Mouse (Mus musculus) forebrain, embryonic 10.5 days (tissue): Measurements from ENCODE around the gene Purb. TPM values are rescaled to one million over a fixed set of nuclear protein-coding genes. Genes with fewer than 3 reads are reported as not detected.

Source experiments
- DNase-seq: peaks from one replicate; pipeline ENCODE4 v3.0.0-alpha.2; 2017; ENCODE audit warnings: low spot score; ENCODE audit errors: extremely low spot score
- H3K27ac ChIP-seq: fragments of 300-500 bp; sonication (generic); 2 replicates; pipeline ENCODE4 v1.5.1; 2016; ENCODE audit warnings: mild to moderate bottlenecking
- H3K27me3 ChIP-seq: fragments of 300-500 bp; sonication (generic); 2 replicates; pipeline ENCODE4 v1.6.1; 2016; ENCODE audit warnings: mild to moderate bottlenecking; ENCODE audit not compliant: poor library complexity, severe bottlenecking
- H3K36me3 ChIP-seq: fragments of 300-500 bp; sonication (generic); replicated peaks from 2 replicates; pipeline ENCODE4 v1.6.1; 2016; ENCODE audit warnings: mild to moderate bottlenecking, moderate library complexity
- H3K4me1 ChIP-seq: fragments of 300-500 bp; sonication (generic); 2 replicates; pipeline ENCODE4 v1.6.1; 2016
- H3K4me3 ChIP-seq: fragments of 300-500 bp; sonication (generic); 2 replicates; pipeline ENCODE4 v1.5.1; 2016; ENCODE audit warnings: mild to moderate bottlenecking, moderate library complexity
- H3K9me3 ChIP-seq: fragments of 300-500 bp; sonication (generic); 2 replicates; pipeline ENCODE4 v1.6.1; 2016; ENCODE audit warnings: mild to moderate bottlenecking, moderate library complexity
- WGBS: fragments of 180-500 bp; shearing (Covaris S2); methylation state at CpG from one replicate; pipeline ENCODE4 v1.1.7; 2016; 5-methylcytosine and 5-hydroxymethylcytosine counted together
- polyA plus RNA-seq: library from polyadenylated mRNA; unstranded; fragments of >200 nt; fragmentation: Nextera tagmentation; extraction: Ambion mirVana; gene quantifications from 2 replicates; pipeline ENCODE4 v1.2.1, GENCODE M21; 2016

Purb gene
- polyA plus RNA-seq, 1 experiment from 2014 or later: 18.7 TPM

DNA sequence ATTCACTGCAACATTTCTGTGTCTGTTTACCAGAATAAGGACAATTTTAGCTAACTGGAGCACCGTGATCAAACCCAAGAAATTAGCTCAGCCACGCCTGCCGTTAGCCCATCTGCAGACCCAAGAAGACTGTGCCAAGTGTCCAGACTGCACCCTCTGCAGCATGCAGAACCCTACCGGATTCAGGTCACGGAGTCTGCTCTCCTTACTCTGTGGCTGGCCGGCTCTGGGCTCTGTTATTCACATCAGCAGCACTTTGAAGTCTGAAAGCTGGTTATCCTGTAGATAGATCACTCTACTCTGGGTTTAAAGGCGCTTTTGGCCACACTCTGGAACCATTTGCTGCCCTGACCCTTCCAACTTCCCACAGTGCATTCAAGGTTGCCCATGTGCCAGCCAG lies 4.5 kb upstream of the Purb start:
- DNase-seq: no peak
- Histone ChIP-seq H3K36me3 (no peaks in the 10 kb centered on the region), H3K27ac (no peak overlapping the region), H3K4me3 (no peak overlapping the region), H3K27me3 (no peaks in the 10 kb centered on the region), H3K4me1 (peaks cover 12% of the 10 kb centered on the region), H3K9me3 (no peaks in the 10 kb centered on the region)
- 81% methylated on average over 7 of the region's 7 CpGs for WGBS

DNA sequence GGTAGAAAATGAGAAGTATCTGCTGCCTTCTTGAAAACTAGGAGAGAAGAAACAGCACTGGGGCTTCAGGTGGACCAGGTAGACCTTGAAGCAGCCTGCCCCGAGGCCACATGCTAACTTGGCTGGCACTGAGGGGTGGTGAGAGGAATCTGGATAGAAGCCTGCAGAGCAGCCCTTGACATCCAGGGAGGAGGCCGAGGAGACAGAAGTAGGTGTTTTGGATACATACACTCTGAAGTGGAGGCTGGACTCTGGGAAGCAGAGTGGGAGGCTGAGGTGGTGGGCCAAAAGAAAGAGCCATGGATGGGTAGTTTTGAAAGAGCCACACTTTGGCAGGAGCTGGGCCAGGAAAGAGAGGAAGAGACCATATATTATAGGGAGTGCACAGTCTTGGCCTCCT lies 3.5 kb upstream of the Purb start:
- Histone ChIP-seq H3K4me1 (peaks cover 10% of the 10 kb centered on the region), H3K36me3 (peaks cover 2% of the 10 kb centered on the region; the same call in 1 of the 2 replicates), H3K9me3 (no peaks in the 10 kb centered on the region), H3K27ac (no peak overlapping the region), H3K4me3 (no peak overlapping the region), H3K27me3 (no peaks in the 10 kb centered on the region)
- no peak for DNase-seq
- WGBS: 72% methylated on average over 2 of the region's 2 CpGs

DNA sequence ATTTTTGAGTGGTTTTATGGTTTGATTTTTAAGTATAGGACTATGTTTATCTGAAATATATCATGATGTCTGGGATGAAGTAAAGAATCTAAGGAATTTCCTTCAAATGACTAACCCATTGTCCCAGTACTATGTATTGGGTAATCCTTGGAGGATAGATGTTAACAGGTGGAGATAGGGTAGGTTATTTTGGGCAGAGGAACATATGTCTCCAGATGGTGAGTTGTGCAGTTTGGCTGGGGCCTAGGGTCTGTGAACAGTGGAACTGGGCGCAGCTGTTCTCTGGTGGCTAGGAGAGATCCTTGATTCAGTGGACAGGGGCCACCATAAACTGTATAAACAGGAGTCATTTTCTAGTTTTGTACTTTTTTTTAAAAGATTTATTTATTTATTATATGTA lies 1.6 kb upstream of the Purb start:
- WGBS: 85% methylated on average over 1 of the region's 1 CpGs
- Histone ChIP-seq H3K9me3 (no peaks in the 10 kb centered on the region), H3K4me1 (peaks cover 26% of the 10 kb centered on the region), H3K4me3 (no peak overlapping the region), H3K36me3 (peaks cover 17% of the 10 kb centered on the region), H3K27ac (no peak overlapping the region), H3K27me3 (no peaks in the 10 kb centered on the region)
- no peak for DNase-seq

GRCm38 (mm10) chr11:6476876-6477275 lies 1.2 kb upstream of the Purb start:
- peaks cover 31% of the 10 kb centered on the region for H3K4me1 ChIP-seq
- no peak for DNase-seq
- H3K9me3 ChIP-seq: no peaks in the 10 kb centered on the region
- H3K4me3 ChIP-seq: peak overlapping the region; percentile 97; the same call in 1 of the 2 replicates
- WGBS: 82% methylated on average over 6 of the region's 6 CpGs
- no peaks in the 10 kb centered on the region for H3K27me3 ChIP-seq
- no peak overlapping the region for H3K27ac ChIP-seq
- peaks cover 21% of the 10 kb centered on the region for H3K36me3 ChIP-seq

DNA sequence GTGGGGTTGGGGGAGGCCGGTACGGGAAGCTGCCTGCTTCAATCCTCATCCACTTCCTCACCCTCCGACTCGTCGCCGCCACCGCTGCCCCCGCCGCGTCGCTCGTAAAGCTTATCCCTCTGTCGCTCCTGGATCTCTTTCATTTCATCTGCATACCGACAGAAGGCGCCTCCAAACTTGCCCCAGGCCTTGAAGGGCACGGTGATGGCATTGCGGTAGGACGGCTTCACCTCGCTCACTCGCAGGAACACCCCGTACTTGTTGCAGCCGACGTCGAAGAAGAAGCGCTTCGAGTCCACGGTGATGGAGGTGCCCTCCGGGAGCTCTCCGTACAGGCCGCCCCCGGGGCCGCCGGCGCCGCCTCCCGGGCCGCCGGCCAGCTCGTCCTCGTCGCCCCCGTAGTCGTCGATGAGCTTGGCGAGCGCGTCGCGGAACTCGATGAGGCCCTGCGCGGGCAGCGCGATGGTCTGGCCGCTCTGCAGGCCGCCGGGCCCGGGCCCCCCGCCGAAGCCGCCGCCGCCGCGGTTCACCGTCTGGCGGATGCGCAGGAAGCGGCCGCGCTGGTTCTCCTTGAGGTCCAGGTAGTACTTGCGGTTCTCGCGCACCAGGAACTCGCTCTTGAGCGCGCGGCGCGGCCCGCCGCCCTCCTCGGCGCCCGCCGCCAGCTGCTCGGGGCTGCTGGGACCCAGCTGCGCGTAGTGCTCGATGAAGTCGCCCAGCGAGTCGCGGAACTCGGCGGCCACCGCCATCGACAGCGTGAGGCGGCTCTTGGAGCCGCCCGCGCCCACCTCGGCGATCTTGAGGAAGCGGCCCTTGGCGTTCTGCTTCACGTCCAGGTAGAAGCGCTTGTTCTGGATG lies 614 bp downstream of the Purb start:
- Histone ChIP-seq H3K9me3 (no peaks in the 10 kb centered on the region), H3K4me3 (peak overlapping the region; percentile 97), H3K36me3 (peaks cover 38% of the 10 kb centered on the region), H3K4me1 (peaks cover 49% of the 10 kb centered on the region), H3K27ac (peak overlapping the region; percentile 95), H3K27me3 (no peaks in the 10 kb centered on the region)
- DNase-seq: peak; percentile 64
- WGBS: under 1% methylated on average over 109 of the region's 109 CpGs

DNA sequence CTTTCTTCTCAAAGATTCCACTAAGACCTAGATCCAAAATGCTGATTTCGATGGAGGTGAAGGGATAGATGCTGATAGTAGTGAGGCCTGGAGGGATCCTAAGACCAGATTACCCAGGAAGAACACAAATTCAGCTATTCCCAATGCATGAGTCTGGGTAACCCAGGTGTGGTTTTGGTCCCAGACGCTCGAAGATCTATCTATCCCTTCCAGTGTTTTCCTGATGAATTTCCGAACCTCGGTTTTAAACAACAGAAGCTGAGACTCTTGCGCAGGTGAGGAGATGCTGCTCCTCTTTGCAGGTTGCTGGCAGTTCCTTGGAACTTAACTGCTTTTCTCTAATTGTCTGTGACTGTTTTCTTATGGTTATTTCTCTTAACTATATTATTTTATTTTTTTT lies 1.3 kb downstream of the Purb start:
- peaks cover 42% of the 10 kb centered on the region for H3K36me3 ChIP-seq
- no peaks in the 10 kb centered on the region for H3K9me3 ChIP-seq
- peaks cover 52% of the 10 kb centered on the region for H3K4me1 ChIP-seq
- 48% methylated on average over 6 of the region's 6 CpGs for WGBS
- H3K27ac ChIP-seq: peak overlapping the region; percentile 95
- no peak for DNase-seq
- H3K27me3 ChIP-seq: no peaks in the 10 kb centered on the region
- peak overlapping the region; percentile 97 for H3K4me3 ChIP-seq

DNA sequence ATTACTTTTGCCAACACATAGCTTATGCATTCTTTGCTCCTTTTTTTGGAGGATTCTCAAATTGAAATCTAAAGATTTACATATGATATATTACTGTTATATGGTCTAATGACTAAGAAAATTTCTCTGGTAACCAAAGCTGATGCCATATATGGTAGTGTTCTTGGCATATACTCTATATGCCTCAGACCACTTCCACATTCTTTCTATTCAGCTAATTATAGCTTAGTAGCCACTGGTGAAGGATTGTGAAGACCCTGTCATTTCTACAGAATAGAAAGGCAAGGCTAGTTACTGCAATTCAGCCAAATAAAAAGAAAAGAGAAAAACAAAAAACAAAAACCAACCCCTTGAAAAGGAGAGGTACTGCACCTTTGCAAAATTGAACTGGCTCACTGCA lies 3.6 kb downstream of the Purb start:
- Histone ChIP-seq H3K36me3 (peaks cover 63% of the 10 kb centered on the region), H3K27me3 (no peaks in the 10 kb centered on the region), H3K27ac (no peak overlapping the region), H3K4me1 (peaks cover 58% of the 10 kb centered on the region), H3K4me3 (peak overlapping the region; percentile 97), H3K9me3 (no peaks in the 10 kb centered on the region)
- DNase-seq: no peak

DNA sequence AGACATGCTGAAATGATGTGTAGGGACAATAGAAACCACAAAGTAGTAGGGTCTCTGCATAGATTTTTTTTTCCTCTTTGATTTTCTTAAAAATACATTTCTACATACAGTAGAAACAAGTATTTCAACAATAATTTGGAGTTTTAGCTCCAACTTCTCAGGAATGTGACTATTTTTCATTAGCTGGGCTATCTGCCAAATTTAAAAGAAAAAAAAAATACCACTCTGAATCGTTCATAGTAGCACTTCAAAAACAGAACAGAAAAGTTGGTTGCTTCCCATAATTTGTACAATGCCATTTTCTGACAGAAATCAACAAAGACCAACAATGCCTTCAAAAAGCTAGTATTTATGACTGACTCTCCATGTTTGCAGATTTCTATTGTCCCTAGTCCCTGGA lies 4.2 kb downstream of the Purb start:
- peaks cover 69% of the 10 kb centered on the region for H3K36me3 ChIP-seq
- H3K27me3 ChIP-seq: no peaks in the 10 kb centered on the region
- no peaks in the 10 kb centered on the region for H3K9me3 ChIP-seq
- no peak overlapping the region for H3K27ac ChIP-seq
- 90% methylated on average over 1 of the region's 1 CpGs for WGBS
- H3K4me1 ChIP-seq: peaks cover 58% of the 10 kb centered on the region
- peak overlapping the region; percentile 97 for H3K4me3 ChIP-seq
- DNase-seq: no peak

- Histone ChIP-seq H3K9me3 (no peaks in the 10 kb centered on the region), H3K4me1 (peaks cover 58% of the 10 kb centered on the region), H3K4me3 (peak overlapping the region; percentile 97), H3K27me3 (no peaks in the 10 kb centered on the region), H3K36me3 (peaks cover 74% of the 10 kb centered on the region), H3K27ac (no peak overlapping the region)
- no peak for DNase-seq
- 81% methylated on average over 2 of the region's 2 CpGs for WGBS
Observed at GRCm38 (mm10) chr11:6471054-6471453, 4.7 kb downstream of the Purb start.

GRCm38 (mm10) chr11:6468541-6468940 lies 7.2 kb downstream of the Purb start:
- H3K27ac ChIP-seq: no peak overlapping the region
- no peaks in the 10 kb centered on the region for H3K9me3 ChIP-seq
- WGBS: 90% methylated on average over 2 of the region's 2 CpGs
- peaks cover 76% of the 10 kb centered on the region for H3K36me3 ChIP-seq
- no peak for DNase-seq
- no peaks in the 10 kb centered on the region for H3K27me3 ChIP-seq
- H3K4me1 ChIP-seq: peaks cover 44% of the 10 kb centered on the region
- no peak overlapping the region for H3K4me3 ChIP-seq

DNA sequence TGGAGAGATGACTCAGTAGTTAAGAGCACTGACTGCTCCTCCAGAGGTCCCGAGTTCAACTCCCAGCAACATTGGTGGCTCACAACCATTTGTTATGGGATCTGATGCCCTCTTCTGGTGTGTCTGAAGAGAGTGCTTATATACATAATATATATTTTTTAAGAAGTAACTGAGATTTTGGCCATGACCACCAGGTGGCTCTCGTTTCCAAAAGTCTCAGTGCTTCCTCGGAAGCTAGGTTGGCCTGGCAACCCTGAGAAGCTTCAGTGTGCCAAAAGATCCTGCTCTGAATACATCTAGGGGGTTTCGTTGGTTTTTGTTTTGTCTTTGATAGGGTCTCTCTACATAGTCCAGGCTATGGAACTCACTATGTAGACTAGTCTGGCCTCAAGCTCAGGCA lies 10.6 kb downstream of the Purb start:
- no peak overlapping the region for H3K27ac ChIP-seq
- H3K27me3 ChIP-seq: no peaks in the 10 kb centered on the region
- H3K4me1 ChIP-seq: peaks cover 9% of the 10 kb centered on the region
- no peak overlapping the region for H3K4me3 ChIP-seq
- WGBS: 45% methylated on average over 4 of the region's 4 CpGs
- peak; percentile 62 for DNase-seq
- peaks cover 48% of the 10 kb centered on the region for H3K36me3 ChIP-seq
- no peaks in the 10 kb centered on the region for H3K9me3 ChIP-seq

- DNase-seq: no peak
- Histone ChIP-seq H3K9me3 (no peaks in the 10 kb centered on the region), H3K4me1 (no peaks in the 10 kb centered on the region), H3K27me3 (no peaks in the 10 kb centered on the region), H3K4me3 (no peak overlapping the region), H3K36me3 (peaks cover 34% of the 10 kb centered on the region), H3K27ac (no peak overlapping the region)
- 88% methylated on average over 6 of the region's 6 CpGs for WGBS
Observed at GRCm38 (mm10) chr11:6463159-6463837, 12.4 kb downstream of the Purb start.

DNA sequence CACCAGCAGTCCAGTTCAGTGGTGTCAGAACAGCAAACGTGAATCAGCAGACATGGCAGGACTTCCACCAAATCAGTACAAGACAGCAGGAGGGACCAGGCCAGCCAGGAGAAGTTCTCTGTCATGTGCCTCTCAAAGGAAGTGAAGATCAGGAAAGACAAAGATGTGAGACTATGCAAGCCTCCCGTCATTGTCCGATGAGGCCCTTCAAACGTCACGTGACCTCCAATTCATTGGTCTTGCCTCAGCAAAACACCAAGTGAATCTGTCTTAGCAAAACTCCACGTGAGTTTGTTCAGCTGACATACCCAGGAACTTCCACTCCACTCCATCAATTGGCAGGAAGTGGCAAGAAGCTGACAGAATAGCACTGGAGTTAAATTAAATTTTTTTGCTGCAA lies 19.6 kb downstream of the Purb start:
- no peak overlapping the region for H3K27ac ChIP-seq
- H3K4me3 ChIP-seq: no peak overlapping the region
- DNase-seq: no peak
- no peaks in the 10 kb centered on the region for H3K4me1 ChIP-seq
- 83% methylated on average over 6 of the region's 6 CpGs for WGBS
- H3K36me3 ChIP-seq: no peaks in the 10 kb centered on the region
- no peaks in the 10 kb centered on the region for H3K27me3 ChIP-seq
- no peaks in the 10 kb centered on the region; the same call in 1 of the 2 replicates for H3K9me3 ChIP-seq
